Mouse (Mus musculus) spleen, adult 2 months (tissue): ENCODE results near the gene Nrp2. TPM values are rescaled to one million over a fixed set of nuclear protein-coding genes. Genes with fewer than 3 reads are reported as not detected.

ENCODE experiments used
- DNase-seq, 2 experiments: peaks; one replicate each; pipeline versions ENCODE4 v3.0.0 to v3.0.0-alpha.2; 2012 to 2021; ENCODE audit warnings: low spot score in 2 of 2, low read depth in 1 of 2
- H3K27ac ChIP-seq: fragments of 200-500 bp; 2 replicates; pipeline ENCODE4 v1.5.1; 2012; ENCODE audit warnings: low read length, inconsistent platforms; ENCODE audit not compliant: insufficient read depth
- H3K27me3 ChIP-seq: fragments of 200-500 bp; 2 replicates; pipeline ENCODE4 v1.6.1; 2012; ENCODE audit warnings: mild to moderate bottlenecking, moderate library complexity, low read length, inconsistent platforms; ENCODE audit not compliant: control insufficient read depth, insufficient read depth
- H3K36me3 ChIP-seq: fragments of 200-500 bp; 2 replicates; pipeline ENCODE4 v1.6.1; 2012; ENCODE audit warnings: mild to moderate bottlenecking, low read length, inconsistent platforms; ENCODE audit not compliant: control insufficient read depth, insufficient read depth
- H3K4me1 ChIP-seq: fragments of 200-500 bp; 2 replicates; pipeline ENCODE4 v1.6.1; 2011; ENCODE audit warnings: inconsistent platforms; ENCODE audit not compliant: control insufficient read depth, insufficient read depth, insufficient read length
- H3K4me3 ChIP-seq: fragments of 200-500 bp; 2 replicates; pipeline ENCODE4 v1.5.1; 2011; ENCODE audit warnings: mild to moderate bottlenecking, inconsistent platforms; ENCODE audit not compliant: insufficient read depth, insufficient read length; ENCODE audit errors: extremely low read depth
- CTCF ChIP-seq: fragments of 200-500 bp; IDR thresholded peaks from 2 replicates; pipeline ENCODE4 v1.5.1; 2011; ENCODE audit warnings: mild to moderate bottlenecking, inconsistent platforms; ENCODE audit not compliant: insufficient read depth, insufficient read length, insufficient replicate concordance; ENCODE audit errors: extremely low read depth
- POLR2A ChIP-seq: fragments of 200-500 bp; IDR thresholded peaks from 2 replicates; pipeline ENCODE4 v1.6.1; 2011; ENCODE audit warnings: low read depth, low read length, inconsistent platforms
- WGBS: fragments of 180-500 bp; shearing (Covaris S2); methylation state at CpG from one replicate; pipeline ENCODE4 v1.1.7; 2018; 5-methylcytosine and 5-hydroxymethylcytosine counted together
- polyA plus RNA-seq: library from polyadenylated mRNA; depleted of rRNA; stranded (reverse); fragments of >200 nt; gene quantifications from 2 replicates; pipeline ENCODE4 v1.2.3, GENCODE M21; 2012; rRNA removed

The Nrp2 gene
- polyA plus RNA-seq: 6.1 and 6.5 TPM in 2 replicates

DNA sequence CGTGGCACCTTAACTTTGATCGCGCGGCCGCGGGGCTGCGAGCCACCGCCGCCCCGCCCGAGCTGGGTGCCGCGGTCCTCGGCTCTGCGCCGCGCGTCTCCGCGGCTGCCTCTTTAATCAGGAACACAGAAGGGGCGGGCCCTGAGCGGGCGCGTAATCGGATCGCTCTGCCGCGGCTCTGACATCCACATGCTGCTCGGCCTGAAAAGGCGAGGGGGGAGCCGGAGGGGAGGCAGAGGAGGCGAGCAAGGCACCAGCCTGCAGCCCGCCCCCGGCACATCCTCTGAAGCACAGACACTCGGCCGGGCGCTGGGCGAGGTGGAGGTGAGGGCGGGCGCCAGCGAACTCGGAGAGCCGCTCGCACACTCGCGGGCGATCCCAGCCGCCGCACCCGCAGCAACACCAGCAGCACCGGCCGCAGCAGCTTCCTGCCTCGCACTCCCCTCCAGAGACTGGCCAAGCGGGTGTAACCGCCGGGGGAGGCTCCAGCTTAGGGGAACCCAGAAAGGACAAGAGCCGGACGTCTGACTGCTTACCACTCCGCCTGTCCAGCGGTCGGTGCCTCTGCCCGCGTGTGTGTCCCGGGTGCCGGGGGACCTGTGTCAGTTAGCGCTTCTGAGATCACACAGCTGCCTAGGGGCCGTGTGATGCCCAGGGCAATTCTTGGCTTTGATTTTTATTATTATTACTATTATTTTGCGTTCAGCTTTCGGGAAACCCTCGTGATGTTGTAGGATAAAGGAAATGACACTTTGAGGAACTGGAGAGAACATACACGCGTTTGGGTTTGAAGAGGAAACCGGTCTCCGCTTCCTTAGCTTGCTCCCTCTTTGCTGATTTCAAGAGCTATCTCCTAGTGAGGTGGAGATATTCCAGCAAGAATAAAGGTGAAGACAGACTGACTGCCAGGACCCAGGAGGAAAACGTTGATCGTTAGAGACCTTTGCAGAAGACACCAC, at the start of gene Nrp2:
Nrp2 (plus strand) TSS at position 128 of the 959 bp plus-strand sequence.
- DNase-seq: peak in 1 of 2 experiments; percentile 61
- peaks cover 36% of the 10 kb centered on the region for H3K27me3 ChIP-seq
- peaks cover 15% of the 10 kb centered on the region for H3K4me1 ChIP-seq
- WGBS: under 1% methylated on average over 76 of the region's 76 CpGs
- no peaks in the 10 kb centered on the region for H3K36me3 ChIP-seq
- H3K27ac ChIP-seq: peak within 1 kb of the TSS; percentile 38; the same call in 1 of the 2 replicates
- no peak for TF ChIP-seq POLR2A
- no peak for TF ChIP-seq CTCF
- peak within 1 kb of the TSS; percentile 67 for H3K4me3 ChIP-seq

DNA sequence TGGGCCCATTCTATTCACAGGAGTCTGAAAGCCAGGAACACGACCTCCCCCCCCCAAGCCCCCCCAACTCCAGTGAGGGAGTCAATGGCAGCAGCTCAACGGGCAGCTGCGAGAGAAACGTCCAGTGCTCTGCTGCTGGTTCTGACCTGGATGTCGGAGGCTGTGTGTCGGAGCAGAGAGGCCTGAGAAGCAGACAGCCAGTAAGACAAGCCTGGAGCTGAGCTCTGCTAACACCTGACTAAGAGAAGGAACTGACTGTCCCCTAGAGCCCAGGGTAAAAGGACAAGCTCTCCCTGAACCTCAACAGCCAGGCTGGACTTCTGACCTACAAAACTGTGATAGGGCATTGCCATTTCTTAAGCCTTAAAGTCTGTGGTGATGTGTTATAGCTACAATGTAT, 48.6 kb upstream of the Nrp2 start:
- no peaks in the 10 kb centered on the region for H3K4me1 ChIP-seq
- no peaks in the 10 kb centered on the region for H3K36me3 ChIP-seq
- no peak for DNase-seq
- no peak overlapping the region for H3K27ac ChIP-seq
- WGBS: 84% methylated on average over 6 of the region's 6 CpGs
- H3K4me3 ChIP-seq: no peak overlapping the region
- H3K27me3 ChIP-seq: no peaks in the 10 kb centered on the region
- TF ChIP-seq POLR2A: no peak
- no peak for TF ChIP-seq CTCF

DNA sequence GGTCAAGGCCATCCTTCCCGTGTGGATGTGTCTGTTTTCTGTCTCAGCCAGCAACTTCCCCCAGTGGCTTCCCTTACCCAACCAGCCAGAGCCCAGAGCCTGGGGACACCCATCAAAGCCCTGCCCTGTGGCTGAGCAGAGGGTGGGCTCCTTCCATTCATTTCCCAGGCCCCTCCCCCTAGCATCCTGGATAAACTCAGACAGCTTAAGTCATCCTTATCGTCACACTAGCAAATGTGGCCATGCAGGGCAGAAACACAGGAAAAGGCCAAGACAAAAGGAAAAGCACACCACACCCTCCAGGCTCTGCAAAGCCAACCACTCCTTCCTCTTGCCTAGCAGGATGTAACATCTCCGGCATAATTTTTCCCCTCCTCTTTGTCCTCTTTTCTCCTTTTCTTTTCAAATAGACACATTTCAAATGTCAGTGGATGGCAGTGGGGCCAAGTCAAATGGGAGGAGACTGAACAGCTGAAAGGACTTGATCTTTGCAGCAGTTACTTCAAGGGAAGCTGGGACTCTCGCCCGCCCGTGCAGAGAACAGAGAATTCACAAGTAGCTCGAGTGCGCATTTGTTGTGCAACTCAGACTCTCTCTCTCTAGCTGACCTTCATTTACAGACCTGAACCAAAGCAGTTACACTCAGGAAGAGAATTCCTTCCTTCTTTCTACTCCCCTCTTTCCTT, 38.0 kb upstream of the Nrp2 start:
- Histone ChIP-seq H3K36me3 (no peaks in the 10 kb centered on the region), H3K27ac (no peak overlapping the region), H3K27me3 (no peaks in the 10 kb centered on the region), H3K4me1 (no peaks in the 10 kb centered on the region), H3K4me3 (no peak overlapping the region)
- TF ChIP-seq CTCF (no peak), POLR2A (no peak)
- no peak for DNase-seq
- WGBS: 67% methylated on average over 8 of the region's 8 CpGs

DNA sequence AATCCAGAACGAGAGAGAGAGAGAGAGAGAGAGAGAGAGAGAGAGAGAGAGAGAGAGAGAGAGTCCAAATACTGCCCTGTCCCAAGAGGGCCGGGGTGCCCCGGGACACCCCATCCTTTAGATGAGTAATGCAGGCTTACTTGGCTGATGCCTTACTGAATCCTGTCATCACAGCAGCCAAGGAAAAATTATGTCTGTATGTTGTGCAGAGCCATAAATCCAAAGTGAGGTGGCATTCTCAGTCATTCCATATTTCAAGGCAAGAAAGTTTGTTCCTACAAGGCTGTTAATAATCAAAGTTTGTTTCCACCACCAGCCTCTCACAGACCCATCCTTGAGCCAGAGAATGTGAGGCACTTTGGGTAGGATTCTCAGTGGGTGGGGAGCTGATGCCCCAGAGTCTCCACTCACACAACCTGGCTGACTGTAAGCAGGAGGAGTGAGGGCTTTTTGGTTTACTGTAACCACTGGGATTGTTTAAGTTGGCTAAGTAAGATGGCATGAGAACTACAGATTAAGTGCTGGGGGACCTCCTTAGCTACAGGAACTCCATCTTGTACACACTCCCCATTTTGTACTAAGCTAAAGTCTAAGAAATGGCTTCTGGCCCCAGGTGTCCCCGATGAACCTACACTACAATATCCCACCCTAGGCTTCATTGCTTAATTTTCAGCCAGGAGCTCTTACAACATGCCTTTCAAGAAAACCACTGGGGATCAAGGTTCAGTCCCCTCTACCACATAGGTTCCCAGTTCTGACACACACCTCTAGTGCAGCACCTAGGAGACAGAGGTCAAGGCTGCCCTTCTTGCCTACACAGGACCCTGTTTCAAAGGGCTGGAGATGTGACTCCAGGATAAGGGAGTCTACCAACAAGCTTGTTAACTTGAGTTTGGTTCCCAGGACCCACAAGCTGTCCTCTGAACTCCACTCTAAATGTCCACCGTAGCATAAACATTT, 37.0 kb upstream of the Nrp2 start:
- Histone ChIP-seq H3K36me3 (no peaks in the 10 kb centered on the region), H3K4me3 (no peak overlapping the region), H3K4me1 (no peaks in the 10 kb centered on the region), H3K27me3 (no peaks in the 10 kb centered on the region), H3K27ac (no peak overlapping the region)
- TF ChIP-seq POLR2A (no peak), CTCF (no peak)
- no peak for DNase-seq
- 79% methylated on average over 5 of the region's 5 CpGs for WGBS

DNA sequence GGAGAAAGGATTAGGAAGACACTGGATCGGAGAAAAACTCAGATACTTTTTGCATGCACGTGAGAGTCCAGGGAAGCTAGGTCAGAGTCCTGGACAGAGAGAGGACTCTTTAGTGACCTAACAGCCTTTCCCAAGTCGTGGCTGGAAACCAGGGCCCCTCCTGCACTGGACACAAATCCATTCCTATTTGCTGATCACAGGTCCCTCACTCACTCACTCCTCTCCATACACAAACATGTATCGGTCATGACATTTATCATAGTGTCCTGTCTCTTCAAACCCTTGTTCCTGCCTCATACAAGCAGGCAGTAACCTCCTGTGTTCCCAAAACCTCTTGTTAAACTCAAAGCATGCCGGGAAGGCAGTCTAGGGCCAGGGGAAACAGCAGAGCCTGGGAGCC, 36.3 kb upstream of the Nrp2 start:
- no peak overlapping the region for H3K27ac ChIP-seq
- no peak for TF ChIP-seq CTCF
- TF ChIP-seq POLR2A: no peak
- H3K27me3 ChIP-seq: no peaks in the 10 kb centered on the region
- WGBS: 80% methylated on average over 5 of the region's 5 CpGs
- DNase-seq: no peak
- no peak overlapping the region for H3K4me3 ChIP-seq
- H3K4me1 ChIP-seq: no peaks in the 10 kb centered on the region
- H3K36me3 ChIP-seq: no peaks in the 10 kb centered on the region

DNA sequence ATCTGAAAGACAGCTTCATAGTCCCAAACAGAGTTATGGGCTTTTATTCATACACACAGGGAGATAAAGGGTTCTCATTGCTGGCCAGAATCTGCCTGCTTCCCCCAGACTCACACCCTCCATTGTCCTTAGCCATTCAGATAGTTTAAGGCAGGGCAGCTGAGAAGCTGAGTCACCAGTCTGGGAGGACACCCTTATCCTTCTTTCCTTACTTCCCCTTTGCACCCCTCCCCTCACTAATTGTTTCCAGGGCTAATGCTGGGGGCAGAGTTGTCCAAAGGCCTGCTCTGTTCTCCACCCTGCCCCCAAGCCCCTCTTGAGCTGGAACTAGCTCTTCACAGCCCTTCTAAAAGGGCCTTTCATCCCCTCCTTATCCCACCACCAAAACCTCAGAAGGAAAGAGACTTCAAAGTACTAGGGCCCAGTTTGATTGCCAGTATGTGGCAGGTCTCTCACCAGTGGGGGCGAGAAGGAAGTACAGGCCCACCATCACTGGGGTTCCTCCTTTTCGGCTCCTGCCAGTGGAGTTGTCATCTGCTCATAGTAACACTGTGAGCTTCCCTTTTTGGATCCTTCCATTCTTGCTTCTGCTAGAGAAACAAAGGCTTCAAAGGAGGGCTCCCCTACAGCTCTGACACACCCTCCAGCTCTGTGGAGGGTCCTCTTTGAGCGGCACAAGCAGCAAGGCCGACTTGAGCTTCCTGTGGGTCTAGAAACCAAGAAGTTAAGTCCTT, 24.3 kb upstream of the Nrp2 start:
- TF ChIP-seq CTCF: no peak
- TF ChIP-seq POLR2A: no peak
- no peaks in the 10 kb centered on the region for H3K4me1 ChIP-seq
- H3K27ac ChIP-seq: no peak overlapping the region
- no peak overlapping the region for H3K4me3 ChIP-seq
- no peak for DNase-seq
- H3K27me3 ChIP-seq: no peaks in the 10 kb centered on the region
- H3K36me3 ChIP-seq: no peaks in the 10 kb centered on the region
- 19% methylated on average over 4 of the region's 4 CpGs for WGBS
